Mouse (Mus musculus) adrenal gland, postnatal 14 days (tissue): ENCODE results near the gene Popdc3. TPM values are rescaled to one million over a fixed set of nuclear protein-coding genes. Genes with fewer than 3 reads are reported as not detected.
A peak's percentile ranks its signal among the peaks of the same experiment; 100 is the strongest.
"Not testable (repeated sequence)": the region's sequence is repeated elsewhere in the genome, so short reads cannot be mapped to it uniquely, and the experiment has no call there.

Experiments
- DNase-seq: peaks from one replicate; pipeline ENCODE4 v3.0.0; 2021; ENCODE audit warnings: mixed read lengths
- long read RNA-seq, 2 experiments: library from polyadenylated mRNA; stranded (forward); transcript quantifications; one replicate each; pipeline ENCODE4 v2.0.0; 2021
- total RNA-seq: library from RNA; stranded (reverse); gene quantifications from 2 replicates; pipeline ENCODE4 v1.2.3, GENCODE M21; 2021

The Popdc3 gene
- 0.98 and 1.0 TPM in 2 replicates for total RNA-seq
- long read RNA-seq, experiment 1 = 0 reads
- long read RNA-seq, experiment 2 = 0 reads

DNA sequence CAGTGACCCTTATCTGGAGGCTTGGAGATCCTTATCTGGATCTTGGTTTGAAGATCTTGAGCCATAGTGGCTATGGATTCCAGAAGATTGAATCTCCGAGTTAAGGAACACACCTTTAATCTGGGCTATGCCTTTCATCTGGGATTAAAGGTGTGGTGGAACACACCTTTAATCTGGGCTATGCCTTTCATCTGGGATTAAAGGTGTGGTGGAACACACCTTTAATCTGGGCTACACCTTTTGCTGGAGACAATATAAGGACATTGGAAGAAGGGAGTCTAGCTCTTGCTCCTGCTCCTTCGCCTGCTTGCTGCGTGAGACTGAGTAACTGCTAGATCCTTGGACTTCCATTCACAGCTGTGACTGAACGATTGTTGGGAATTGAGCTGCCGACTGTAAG lies at the start of gene Popdc3:
Gene Popdc3, plus strand, starts transcription at position 301 of the 400 bp plus-strand sequence.
- DNase-seq = not testable (repeated sequence)

DNA sequence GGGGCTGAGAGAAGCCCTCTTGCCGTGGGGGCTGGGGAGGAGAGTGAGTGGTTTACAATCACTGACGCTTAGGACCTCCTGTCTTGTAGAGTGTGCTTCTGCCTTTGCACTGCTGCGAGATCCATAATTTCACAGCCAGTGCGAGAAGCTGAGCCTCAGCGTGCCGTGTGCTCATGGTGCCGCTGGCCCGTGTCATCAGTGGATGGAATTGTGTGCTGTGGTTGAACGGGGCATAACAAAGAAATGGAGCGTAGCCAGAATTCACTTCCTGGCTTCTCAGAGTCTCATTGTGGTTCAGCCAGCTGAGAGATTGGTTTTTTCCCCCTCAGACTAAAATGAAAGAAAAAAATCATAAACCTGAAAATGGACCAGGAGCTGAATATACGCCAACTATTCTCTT lies 48.8 kb upstream of the Popdc3 start:
- peak; percentile 7 for DNase-seq

DNA sequence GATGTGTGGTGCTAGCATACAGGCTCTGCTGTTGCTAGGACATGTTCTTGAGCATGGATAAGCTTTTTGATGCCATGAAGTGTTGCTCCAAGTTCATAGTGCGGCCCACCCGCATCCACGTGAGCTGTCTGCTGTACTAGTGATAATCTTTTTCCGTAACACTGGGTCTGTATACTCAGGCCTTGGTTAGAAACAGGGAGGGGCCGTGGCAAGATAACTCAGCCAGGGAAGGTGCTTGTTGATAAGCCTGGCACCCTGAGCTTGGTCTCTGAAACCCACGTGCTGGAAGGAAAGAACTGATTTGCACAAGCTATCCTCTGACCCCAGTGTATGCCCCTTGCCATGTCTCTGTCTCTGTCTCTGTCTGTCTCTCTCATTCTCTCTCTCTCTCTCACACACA lies 47.9 kb upstream of the Popdc3 start:
- no peak for DNase-seq

DNA sequence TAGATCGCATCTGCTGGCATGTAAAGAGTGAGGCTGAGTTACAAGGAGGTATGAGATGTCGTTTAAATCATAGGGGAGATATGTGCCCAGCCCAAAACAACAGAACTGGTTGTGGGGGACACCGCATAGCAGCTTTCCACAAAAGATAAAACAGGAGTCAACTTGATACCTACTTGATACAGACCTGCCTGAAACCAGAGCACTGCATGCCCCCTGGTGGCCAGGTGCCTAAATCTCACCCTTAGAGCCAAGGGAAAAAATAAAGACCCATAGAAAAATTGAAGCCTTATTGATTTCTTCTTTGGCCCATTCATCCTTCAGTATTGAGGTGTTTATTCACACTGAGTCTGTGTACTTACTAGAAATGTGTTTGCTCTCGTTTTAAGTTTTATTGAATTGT lies 45.5 kb upstream of the Popdc3 start:
- peak; percentile 46 for DNase-seq

DNA sequence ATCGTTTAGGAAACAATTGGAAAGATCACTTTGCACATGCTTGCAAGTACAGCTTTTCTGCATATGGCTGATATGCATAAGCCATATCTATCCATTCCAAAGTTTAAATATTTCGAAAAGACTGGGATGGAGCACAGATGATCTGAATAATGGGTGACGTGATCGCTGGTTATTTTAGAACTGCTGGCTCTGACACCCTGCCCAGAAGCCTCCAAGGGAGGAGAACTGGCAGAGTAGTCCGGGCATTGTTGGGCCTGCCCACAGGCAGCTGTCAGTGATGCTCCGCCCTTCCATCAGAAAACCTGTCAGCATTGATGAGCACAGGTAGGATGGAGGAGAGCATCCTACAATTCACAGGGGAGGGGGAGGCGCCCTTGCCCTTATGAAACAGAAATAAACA lies 41.1 kb upstream of the Popdc3 start:
- no peak for DNase-seq

DNA sequence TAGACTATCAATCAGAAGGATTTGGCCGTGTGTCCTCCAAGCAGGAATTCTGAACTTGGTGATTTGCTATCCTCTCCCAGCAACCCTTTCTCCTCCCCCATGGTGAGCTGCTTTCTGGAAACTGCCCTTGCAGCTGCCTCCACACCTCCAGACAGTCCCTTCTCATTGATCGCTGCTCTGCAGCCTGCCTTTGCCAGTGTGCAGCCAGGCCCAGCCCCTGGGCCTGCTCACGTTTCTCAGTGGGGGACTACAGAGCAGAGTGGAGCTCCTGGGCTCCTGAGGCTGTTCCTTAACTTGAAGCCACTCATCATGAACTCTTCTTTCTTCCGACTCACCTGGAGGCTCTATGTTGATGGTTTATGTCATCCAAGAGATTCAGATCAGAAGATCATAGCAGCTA lies 38.0 kb upstream of the Popdc3 start:
- DNase-seq = no peak

DNA sequence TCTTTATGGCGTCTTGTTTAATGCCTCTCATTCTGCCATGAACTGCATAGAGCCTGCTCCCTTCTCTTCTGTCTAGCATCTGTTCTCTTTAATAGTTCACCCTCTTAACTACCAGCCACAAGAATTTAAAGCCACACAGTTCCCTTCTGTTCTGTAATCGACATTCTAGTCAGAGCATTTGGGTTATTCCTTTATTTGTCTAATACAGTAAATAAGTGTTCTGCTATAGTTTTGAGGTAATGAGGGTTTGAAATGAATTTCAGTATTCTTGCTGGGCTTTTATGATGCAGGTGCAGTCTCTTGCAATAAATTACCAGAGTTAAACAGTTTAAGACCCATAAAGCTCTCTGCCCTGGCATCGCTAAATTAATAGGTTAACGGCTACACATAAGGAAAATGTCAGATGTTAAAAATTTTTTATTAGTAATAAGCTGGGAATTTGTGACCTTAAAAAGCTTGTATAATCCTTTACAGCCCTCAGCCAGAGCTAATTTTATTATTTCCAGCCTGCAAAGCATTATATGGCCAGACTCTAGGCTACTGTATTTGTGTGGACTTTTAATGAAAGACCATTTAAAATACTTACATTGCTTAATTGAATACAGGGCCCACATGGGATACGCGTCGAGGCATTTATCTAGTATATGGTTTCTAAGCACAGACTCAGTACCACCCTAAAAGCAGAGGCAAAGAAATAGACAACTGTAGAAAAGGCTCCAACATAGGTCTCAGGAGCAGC lies 37.3 kb upstream of the Popdc3 start:
- DNase-seq = no peak

DNA sequence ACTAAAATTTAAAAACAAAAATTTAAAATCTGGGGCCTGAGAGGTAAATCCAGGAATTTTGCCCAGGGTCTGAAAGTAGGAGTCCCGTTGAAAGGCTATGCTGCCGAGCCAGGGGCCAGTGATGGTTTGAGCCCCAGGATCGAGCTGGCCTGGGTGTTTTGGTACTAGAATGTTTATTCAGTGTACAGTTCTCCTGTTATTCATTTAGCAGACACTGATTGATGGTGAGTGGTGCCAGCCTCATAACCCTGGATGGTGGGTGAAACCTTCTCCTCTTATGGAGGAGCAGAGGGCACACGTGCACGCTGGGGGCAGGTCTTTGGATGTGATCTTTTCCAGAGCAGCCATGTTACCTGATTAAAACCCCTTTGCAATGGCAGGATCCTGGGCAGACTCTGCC lies 35.5 kb upstream of the Popdc3 start:
- DNase-seq = no peak

DNA sequence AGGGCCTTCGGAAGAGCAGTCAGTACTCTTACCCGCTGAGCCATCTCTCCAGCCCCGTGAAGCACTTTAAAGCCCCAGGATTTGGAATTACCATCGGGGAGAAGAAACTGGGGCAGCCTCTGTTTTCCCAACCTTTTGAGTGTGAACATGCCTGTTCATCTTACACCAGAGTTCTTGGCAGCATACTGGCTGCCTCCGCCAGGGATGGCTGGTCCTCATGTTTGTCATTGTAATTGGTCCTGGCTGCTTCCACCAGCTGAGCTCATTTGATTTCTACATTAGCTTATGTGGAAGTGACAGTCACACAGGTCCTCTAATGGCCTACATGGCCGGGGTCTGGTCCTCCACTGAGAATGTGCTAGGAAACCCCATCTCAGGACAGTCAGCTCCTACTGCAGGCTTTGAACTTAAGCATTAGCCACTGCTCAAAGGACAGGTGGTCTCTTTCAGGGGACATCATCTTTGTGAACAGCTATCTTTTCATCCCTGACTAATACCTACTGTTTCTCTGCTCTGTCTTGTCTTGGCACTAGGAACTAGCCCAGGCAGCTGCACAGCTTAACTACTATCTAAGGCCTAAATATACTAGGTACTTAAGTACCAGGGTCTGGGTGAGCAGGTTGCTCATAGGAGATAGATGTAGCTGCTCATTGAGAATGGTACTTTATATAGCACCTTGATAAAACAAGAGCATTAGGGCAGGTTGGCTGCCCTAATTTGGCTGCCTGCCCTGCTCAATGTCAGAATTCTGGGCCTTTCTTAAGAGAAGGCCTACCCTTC lies 33.7 kb upstream of the Popdc3 start:
- DNase-seq = no peak

DNA sequence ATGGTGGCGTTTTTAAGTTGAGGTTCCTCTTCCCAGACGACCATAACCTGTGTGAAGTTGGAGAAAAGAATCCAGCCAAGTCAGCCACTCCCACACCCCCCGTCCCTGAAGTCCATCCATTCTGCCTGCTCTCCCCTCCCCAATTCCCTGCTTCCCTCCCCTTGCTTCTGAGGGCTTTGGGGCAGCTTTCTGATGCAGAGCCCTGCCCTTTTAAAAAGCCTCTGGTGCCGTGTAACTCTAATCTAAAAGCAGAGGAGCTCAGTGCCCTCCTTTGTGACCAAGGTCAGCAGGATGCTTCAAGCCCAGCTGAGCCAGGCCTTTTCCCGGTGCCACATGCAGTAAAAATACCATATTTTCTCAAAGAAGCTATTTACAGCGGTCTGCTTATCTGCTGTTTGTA lies 31.1 kb upstream of the Popdc3 start:
- DNase-seq = no peak

DNA sequence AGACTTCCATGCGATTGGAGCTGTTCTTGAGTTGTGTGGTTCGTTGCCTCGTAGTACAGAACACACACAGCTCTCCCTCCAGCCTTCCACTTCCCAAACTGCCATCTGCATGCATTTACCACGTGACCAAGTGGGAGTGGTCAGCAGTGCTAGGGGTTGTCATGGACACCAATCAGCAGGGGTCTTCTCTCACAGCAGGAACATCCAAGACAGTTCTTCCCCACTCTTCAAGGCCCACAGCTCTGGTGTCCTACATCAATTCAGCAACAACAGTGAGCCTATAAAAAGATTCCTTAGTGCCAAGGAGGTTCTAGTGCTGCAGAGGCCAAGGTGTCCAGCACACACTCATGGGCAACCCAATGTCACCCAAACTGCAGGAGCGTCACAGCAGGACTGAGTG lies 26.8 kb upstream of the Popdc3 start:
- DNase-seq = no peak

DNA sequence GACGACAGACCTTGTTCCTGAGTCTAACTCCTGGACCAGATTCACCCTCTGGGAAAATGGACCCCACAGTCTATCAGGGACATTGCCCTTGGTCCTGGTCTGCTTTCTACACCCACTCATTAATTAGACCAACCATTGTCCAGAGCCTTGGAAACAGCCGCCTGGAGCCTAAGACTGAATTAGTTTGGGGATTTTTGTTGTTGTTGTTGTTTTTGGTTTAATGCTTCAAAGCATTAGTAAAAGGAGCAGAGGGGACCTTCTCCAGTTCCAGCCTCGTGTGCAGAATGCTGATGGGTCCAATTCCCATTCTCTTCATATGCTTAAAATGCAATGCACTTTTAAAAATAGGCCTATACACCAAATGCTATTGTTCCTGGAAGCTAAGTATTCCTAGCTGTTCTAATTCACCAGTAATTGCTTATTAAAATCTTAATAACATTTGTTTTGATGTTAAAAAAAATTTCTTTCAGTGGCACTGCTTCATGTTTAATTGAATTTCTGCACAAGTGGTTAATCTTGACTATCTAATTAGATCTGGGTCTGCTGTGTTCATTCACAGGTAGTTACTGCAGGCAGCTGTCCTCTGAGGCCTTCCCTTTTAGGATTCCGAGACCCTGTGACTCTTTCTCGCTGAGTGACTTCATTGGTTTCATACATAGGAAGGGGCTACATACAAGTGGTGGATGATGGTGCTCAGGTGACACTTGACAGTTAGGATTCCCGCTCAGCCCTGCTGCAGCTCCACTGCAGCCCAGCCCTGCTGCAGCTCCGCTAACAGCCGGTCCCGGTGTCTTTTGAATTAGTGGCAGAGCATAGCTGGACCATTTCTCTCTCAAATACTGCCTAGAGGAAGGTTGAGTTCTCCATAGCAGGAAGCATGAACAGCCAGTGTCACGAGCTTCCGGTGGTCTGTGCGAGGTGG lies 25.9 kb upstream of the Popdc3 start:
- DNase-seq = no peak

DNA sequence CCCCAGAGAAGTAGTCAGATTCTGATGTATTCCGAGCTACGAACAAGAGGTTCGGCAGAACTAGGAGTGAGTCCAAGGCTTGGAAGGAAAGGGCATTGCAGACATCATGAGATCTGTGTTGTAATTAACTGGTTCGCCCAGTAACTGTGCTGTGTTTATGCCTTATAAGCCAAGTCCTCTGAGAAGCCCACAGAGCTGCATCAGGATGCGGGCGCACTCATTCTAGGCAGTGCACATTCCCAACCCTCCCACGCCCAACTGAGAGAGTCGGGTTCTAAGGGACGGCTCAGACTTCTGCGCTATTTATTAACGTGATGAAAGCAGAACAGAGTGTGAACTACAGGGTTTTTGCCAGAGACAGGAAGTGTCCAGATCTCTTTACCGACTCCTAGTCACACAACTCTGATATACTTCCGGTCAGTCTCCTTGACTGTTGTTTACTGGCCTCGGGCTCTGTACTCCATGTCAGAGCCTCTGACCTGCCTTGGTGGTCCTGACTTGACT lies 23.3 kb upstream of the Popdc3 start:
- no peak for DNase-seq

DNA sequence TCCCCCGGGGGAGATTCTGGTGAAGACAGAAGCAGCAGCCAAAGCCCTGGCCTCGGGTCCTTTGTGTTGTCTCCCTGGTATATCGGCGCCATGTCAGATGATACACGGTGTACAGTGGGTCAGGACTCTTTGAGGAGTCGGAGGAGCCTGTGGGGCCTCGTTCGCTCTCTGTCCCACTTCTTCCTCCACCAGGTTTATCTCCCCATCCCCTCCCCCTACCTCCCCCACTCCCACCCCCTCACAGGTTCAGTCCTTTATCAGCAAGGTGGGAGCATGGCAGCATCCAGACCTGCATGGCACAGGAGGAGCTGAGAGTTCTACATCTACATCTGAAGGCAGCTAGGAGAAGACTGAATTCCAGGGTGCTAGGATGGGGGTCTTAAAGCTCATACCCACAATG lies 12.0 kb upstream of the Popdc3 start:
- no peak for DNase-seq

DNA sequence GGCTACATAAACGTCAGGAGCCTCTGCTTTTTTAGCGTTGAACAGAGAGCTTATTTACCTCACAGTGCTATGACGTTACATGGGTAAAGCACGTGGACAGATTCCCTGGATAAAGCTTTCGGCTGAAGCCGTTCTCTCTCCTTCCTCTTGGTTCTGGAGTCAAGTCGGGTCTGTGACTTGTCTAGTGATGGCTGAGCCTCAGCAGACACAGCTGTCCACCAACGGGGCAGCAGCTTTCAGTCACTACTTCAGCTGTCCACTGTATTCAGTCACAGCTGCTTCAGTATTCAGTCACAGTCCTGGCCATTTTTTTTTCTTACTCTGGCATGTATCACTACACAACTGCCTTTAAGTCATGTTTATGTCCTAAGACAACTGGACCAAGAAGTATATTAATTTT lies 4.0 kb upstream of the Popdc3 start:
- DNase-seq = no peak

DNA sequence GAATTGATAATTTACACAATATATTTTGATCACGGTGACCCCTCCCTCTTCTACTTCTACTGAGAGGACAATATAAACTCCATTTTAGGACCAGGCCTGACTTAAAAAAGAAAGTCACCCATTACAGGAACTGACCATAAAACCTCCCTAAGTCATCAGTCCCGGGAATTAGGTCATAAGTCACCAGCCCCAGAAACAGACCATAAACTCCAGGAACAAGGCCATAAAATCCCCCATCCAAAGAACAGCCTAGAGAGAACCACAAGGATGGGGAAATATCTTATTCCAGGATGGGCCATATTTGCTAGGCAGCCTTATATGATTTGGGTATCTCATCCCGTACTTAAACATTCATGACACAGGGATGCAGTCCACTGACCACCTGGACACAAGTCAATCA lies 3.6 kb upstream of the Popdc3 start:
- no peak for DNase-seq

DNA sequence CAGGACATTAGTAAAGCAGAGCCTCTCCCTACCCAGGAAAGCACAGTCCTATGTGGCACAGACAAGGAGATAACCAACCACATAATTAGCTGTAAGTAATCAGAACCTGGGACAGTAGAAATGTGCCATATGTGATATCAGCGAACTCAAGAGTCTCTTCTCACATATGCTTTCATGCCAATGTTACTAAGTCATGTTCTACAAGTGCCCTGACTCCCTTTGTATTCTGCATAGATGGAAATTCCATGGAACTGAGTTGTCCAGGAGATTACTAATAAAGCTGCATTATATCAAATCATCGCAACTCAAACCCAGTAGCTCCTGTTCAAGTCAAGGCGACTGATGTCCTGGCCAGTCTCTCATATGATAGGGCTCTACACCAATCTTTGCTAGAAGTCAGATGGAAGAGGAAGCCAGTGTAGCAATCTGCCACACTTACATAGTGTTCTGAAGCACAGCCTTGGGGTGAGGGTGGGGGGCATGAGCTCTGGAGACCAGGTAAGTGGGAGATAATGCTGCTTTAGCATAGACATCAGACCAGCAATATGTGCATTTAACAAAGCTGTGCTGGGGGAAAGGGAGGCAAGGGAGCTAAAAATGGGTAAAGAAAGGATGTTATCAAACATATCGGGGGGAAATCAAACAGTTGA lies 2.9 kb downstream of the Popdc3 start:
- DNase-seq = no peak

DNA sequence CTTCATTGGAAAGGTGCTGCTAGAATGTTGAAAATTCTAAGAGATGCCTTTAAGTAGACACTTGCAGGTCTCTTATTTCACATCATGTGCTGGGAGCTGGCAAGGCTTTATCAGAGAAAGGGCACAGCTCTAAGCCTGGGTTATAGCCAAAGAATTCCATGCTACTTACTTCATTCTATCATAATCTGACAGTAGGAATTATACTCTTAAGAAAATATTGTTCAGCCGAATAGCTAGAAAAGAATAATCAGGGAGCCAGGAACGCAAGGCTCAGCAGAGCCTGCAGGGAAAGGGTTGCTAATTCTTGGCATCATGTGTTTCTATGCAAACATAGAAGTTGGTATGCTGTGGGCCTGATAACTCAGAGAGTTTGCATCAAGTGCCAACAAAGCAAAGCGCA lies 3.4 kb downstream of the Popdc3 start:
- DNase-seq = no peak

DNA sequence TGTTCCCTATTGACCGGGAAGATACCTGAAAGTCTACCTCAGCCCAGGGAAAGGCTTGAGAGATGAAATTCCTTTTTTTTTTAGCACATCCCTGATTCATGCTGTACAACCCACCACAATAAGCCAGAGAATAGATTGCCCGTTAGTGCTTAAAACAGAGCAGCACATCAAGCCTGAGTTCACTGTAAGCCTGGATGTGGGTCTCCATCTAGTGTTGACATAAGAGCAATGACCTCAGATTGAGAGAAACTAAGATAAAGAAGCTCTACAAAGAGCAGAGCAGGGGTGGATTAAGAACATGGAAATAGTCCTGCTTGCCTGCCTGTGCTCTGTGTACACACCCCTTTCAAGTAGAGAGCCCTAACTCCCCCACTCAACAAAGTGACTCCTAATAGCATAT lies 7.6 kb downstream of the Popdc3 start:
- no peak for DNase-seq

DNA sequence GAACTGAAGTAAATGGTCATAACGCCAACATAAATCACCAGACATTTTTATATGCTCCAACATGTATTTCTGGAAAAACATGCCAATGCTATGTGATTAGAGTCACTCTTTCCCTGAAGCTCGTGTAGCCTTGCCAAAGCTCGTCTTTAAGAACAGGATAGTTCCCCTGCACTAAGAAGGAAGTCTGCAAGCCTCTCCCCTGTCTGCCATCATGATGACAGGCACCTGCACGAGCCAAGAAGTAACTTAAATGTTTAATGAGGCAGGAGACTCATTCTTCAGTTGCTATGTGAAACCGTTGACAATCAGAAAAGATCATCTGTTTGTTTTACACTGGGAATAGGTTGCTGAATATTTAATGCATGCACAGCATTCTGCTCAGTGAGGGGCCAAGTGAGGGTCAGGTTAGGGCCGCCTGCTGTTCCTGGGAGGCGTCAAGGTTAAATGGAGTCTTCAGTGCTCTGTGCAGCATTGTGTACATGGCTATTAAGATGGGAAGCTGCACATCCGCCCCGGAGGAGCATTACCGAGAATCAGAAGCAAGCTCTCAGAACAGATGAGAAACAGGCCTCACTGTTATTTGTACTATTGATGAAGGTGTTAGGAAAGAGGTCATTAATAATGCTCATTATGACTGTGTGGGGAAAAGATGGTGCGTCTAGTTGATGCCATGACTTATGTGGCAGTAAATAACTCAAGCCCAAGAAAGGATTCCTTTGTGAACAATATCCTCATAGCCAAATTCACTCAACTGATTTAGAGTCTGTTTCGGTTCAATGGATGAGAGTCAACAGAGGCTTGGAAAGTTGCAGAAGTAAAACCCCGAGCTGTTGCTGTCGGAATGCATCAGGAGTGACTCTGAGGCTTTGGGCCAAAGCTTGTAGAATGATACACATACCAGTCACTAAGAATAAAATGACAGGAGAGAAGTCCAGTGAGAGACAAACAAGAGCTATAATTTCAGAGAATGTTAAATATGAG lies 15.7 kb downstream of the Popdc3 start:
- DNase-seq = no peak

DNA sequence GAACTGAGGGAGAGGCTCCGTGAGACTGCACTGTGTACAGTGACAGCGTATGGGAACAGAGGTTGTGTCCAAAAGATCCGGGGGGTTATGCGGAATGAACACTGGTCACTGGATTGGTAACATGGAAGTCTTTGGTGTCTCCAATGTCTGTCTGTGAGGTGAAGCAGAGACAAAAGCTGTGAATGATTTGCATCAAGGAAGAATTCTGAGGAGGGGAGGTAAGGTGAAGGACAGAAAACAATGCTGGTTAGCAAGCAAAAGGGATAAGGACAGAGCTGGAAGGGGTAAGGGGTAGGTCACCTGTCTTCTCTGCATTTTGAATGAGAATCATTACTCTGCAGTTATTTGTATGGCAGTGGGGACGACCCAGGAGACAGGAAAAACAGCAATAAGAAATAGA lies 16.6 kb downstream of the Popdc3 start:
- no peak for DNase-seq
